Mouse (Mus musculus) CH12.LX (cell line): ENCODE data around the gene 4933427D14Rik.

Experiments used
- CTCF ChIP-seq, 2 experiments: IDR thresholded peaks in 1 of 2; conservative IDR thresholded peaks in 1 of 2; 2 replicates each; pipeline ENCODE4 v1.5.1; 2011 to 2012; ENCODE audit warnings: low read depth in 2 of 2, low read length in 2 of 2, improper control_type of control experiment in 1 of 2, inconsistent platforms in 1 of 2, mild to moderate bottlenecking in 1 of 2, moderate library complexity in 1 of 2
- E2F4 ChIP-seq: IDR thresholded peaks from 2 replicates; pipeline ENCODE4 v1.6.1; 2011; ENCODE audit warnings: low read depth, low read length, improper control_type of control experiment; ENCODE audit not compliant: insufficient replicate concordance
- GABPA ChIP-seq: IDR thresholded peaks from 2 replicates; pipeline ENCODE4 v1.6.1; 2012; ENCODE audit warnings: low read depth, low read length, improper control_type of control experiment, inconsistent platforms; ENCODE audit not compliant: insufficient replicate concordance
- NELFE ChIP-seq: IDR thresholded peaks from 2 replicates; pipeline ENCODE4 v1.6.1; 2011; ENCODE audit warnings: low read depth, low read length, improper control_type of control experiment
- POLR2A ChIP-seq: IDR thresholded peaks from 2 replicates; pipeline ENCODE4 v1.6.1; 2011; ENCODE audit warnings: low read depth, mild to moderate bottlenecking, improper control_type of control experiment, low read length
- RCOR1 ChIP-seq: conservative IDR thresholded peaks from 2 replicates; pipeline ENCODE4 v1.6.1; 2012; ENCODE audit warnings: low read depth, mild to moderate bottlenecking, inconsistent platforms, low read length, improper control_type of control experiment

DNA sequence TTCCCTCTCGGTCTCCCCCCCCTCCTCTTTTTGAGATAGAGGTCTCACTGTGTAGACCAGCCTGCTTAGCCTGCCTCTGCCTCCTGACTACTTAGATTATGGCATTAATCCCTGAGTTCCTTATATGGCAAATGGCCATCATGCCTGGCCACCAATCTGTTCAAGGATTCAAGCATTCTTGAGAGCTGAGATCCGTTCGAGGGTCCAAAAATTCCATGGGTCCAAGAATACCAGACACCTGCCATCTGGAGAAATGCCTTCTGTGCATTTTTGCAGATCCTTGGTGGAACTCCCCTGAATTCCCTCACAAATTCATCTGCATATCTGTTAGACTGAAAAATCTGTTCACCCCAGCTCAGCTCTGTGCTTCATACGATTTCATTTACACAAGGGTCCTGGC, 16.2 kb upstream of the 4933427D14Rik start:
- TF ChIP-seq NELFE (no peak), POLR2A (no peak), CTCF (conservative IDR thresholded peaks at IDR 0.05 in 1 of 2, IDR thresholded peaks at IDR 0.05 in 1 of 2; ENCODE audit: low read depth in 2 of 2, low read length in 2 of 2) (no peak), E2F4 (no peak), GABPA (no peak), RCOR1 (no peak)
